Mouse (Mus musculus) heart, adult 2 months (tissue): Measurements from ENCODE around the gene Aox4. TPM values are rescaled to one million over a fixed set of nuclear protein-coding genes. Genes with fewer than 3 reads are reported as not detected.

Experiments used
- DNase-seq, 2 experiments: peaks; one replicate each; pipeline ENCODE4 v3.0.0; 2021
- H3K27ac ChIP-seq: fragments of 200-600 bp; 2 replicates; pipeline ENCODE4 v1.8.1; 2022
- H3K27me3 ChIP-seq: fragments of 200-500 bp; 2 replicates; pipeline ENCODE4 v1.6.1; 2012; ENCODE audit warnings: mild to moderate bottlenecking, low read length, inconsistent platforms, mixed read lengths; ENCODE audit not compliant: control insufficient read depth, insufficient read depth
- H3K36me3 ChIP-seq: fragments of 200-500 bp; 2 replicates; pipeline ENCODE4 v1.6.1; 2012; ENCODE audit warnings: low read length, inconsistent platforms; ENCODE audit not compliant: control insufficient read depth, insufficient read depth
- H3K4me1 ChIP-seq: fragments of 200-500 bp; 2 replicates; pipeline ENCODE4 v1.6.1; 2011; ENCODE audit warnings: low read length; ENCODE audit not compliant: control insufficient read depth, insufficient read depth
- H3K4me3 ChIP-seq: fragments of 200-600 bp; 2 replicates; pipeline ENCODE4 v1.8.1; 2022
- H3K79me2 ChIP-seq: fragments of 200-500 bp; replicated peaks from 2 replicates; pipeline ENCODE4 v1.6.1; 2012; ENCODE audit warnings: mild to moderate bottlenecking, inconsistent platforms, low read length, moderate library complexity, mixed read lengths; ENCODE audit not compliant: control insufficient read depth, insufficient read depth
- H3K9ac ChIP-seq: fragments of 200-500 bp; 2 replicates; pipeline ENCODE4 v1.6.1; 2012; ENCODE audit warnings: low read depth, mild to moderate bottlenecking, control low read depth, inconsistent platforms, low read length, mixed read lengths
- CTCF ChIP-seq: fragments of 200-600 bp; IDR thresholded peaks from 2 replicates; pipeline ENCODE4 v1.8.1; 2022; ENCODE audit warnings: antibody characterized with exemption, mild to moderate bottlenecking, moderate library complexity
- EP300 ChIP-seq: fragments of 200-500 bp; IDR thresholded peaks from 2 replicates; pipeline ENCODE4 v1.6.1; 2011; ENCODE audit warnings: low read depth, low read length, control low read depth; ENCODE audit not compliant: insufficient read depth
- POLR2A ChIP-seq: fragments of 200-500 bp; IDR thresholded peaks from 2 replicates; pipeline ENCODE4 v1.6.1; 2011; ENCODE audit warnings: mild to moderate bottlenecking, low read depth, low read length, control low read depth; ENCODE audit not compliant: insufficient read depth
- WGBS: fragments of 180-500 bp; shearing (Covaris S2); methylation state at CpG from one replicate; pipeline ENCODE4 v1.1.7; 2018; 5-methylcytosine and 5-hydroxymethylcytosine counted together
- intact Hi-C: fragments of 180-260 bp; cut with DNase I; formaldehyde crosslinking; loops from one replicate; pipeline ENCODE4 v1.15.1; 2025
- polyA plus RNA-seq: library from polyadenylated mRNA; depleted of rRNA; stranded (reverse); fragments of >200 nt; gene quantifications from 2 replicates; pipeline ENCODE4 v1.2.3, GENCODE M21; 2012
- total RNA-seq, 2 experiments: library from RNA; stranded (reverse); gene quantifications; 2 replicates each; pipeline ENCODE4 v1.2.3; 2021

The Aox4 gene
- total and polyA plus RNA-seq, 3 experiments = not detected

GRCm38 (mm10) chr1:58197023-58197422 is 13.2 kb upstream of the Aox4 start:
- Histone ChIP-seq H3K27ac (no peak overlapping the region), H3K79me2 (no peaks in the 10 kb centered on the region), H3K9ac (no peak overlapping the region), H3K36me3 (no peaks in the 10 kb centered on the region), H3K4me3 (no peak overlapping the region), H3K27me3 (no peaks in the 10 kb centered on the region), H3K4me1 (no peaks in the 10 kb centered on the region)
- 85% methylated on average over 9 of the region's 9 CpGs for WGBS
- intact Hi-C loops = no loop called here
- TF ChIP-seq EP300 (no peak), POLR2A (no peak), CTCF (no peak)
- DNase-seq = no peak

GRCm38 (mm10) chr1:58198386-58198785 is 11.8 kb upstream of the Aox4 start:
- Histone ChIP-seq H3K27me3 (no peaks in the 10 kb centered on the region), H3K36me3 (no peaks in the 10 kb centered on the region), H3K27ac (no peak overlapping the region), H3K79me2 (no peaks in the 10 kb centered on the region), H3K4me1 (no peaks in the 10 kb centered on the region), H3K4me3 (no peak overlapping the region), H3K9ac (no peak overlapping the region)
- intact Hi-C loops = no loop called here
- TF ChIP-seq EP300 = no peak
- no peak for TF ChIP-seq CTCF
- no peak for TF ChIP-seq POLR2A
- WGBS = 34% methylated on average over 4 of the region's 4 CpGs
- no peak for DNase-seq

GRCm38 (mm10) chr1:58212805-58213204 is 2.6 kb downstream of the Aox4 start:
- Histone ChIP-seq H3K79me2 (no peaks in the 10 kb centered on the region), H3K27me3 (no peaks in the 10 kb centered on the region), H3K4me3 (no peak overlapping the region), H3K9ac (no peak overlapping the region), H3K27ac (no peak overlapping the region), H3K4me1 (no peaks in the 10 kb centered on the region), H3K36me3 (no peaks in the 10 kb centered on the region)
- 82% methylated on average over 7 of the region's 7 CpGs for WGBS
- no peak for TF ChIP-seq POLR2A
- no peak for TF ChIP-seq EP300
- no peak for TF ChIP-seq CTCF
- no peak for DNase-seq
- intact Hi-C loops = no loop called here

GRCm38 (mm10) chr1:58213838-58214237 is 3.6 kb downstream of the Aox4 start:
- intact Hi-C loops = no loop called here
- H3K36me3 ChIP-seq = no peaks in the 10 kb centered on the region
- DNase-seq = no peak
- TF ChIP-seq CTCF (no peak), POLR2A (no peak), EP300 (no peak)
- 73% methylated on average over 5 of the region's 5 CpGs for WGBS
- H3K27ac ChIP-seq = no peak overlapping the region
- H3K79me2 ChIP-seq = no peaks in the 10 kb centered on the region
- H3K4me1 ChIP-seq = no peaks in the 10 kb centered on the region
- no peaks in the 10 kb centered on the region for H3K27me3 ChIP-seq
- H3K4me3 ChIP-seq = no peak overlapping the region
- no peak overlapping the region for H3K9ac ChIP-seq

- 79% methylated on average over 4 of the region's 4 CpGs for WGBS
- no peaks in the 10 kb centered on the region for H3K79me2 ChIP-seq
- TF ChIP-seq CTCF = no peak
- TF ChIP-seq EP300 = no peak
- TF ChIP-seq POLR2A = no peak
- no peaks in the 10 kb centered on the region for H3K36me3 ChIP-seq
- H3K4me3 ChIP-seq = no peak overlapping the region
- H3K27ac ChIP-seq = no peak overlapping the region
- no peaks in the 10 kb centered on the region for H3K4me1 ChIP-seq
- no peak for DNase-seq
- intact Hi-C loops = no loop called here
- H3K27me3 ChIP-seq = no peaks in the 10 kb centered on the region
- no peak overlapping the region for H3K9ac ChIP-seq
These were observed 5.2 kb downstream of the Aox4 start for GRCm38 (mm10) chr1:58215353-58215752.

- Histone ChIP-seq H3K4me3 (no peak overlapping the region), H3K9ac (no peak overlapping the region), H3K27ac (no peak overlapping the region), H3K79me2 (no peaks in the 10 kb centered on the region), H3K36me3 (no peaks in the 10 kb centered on the region), H3K27me3 (no peaks in the 10 kb centered on the region), H3K4me1 (no peaks in the 10 kb centered on the region)
- no peak for DNase-seq
- TF ChIP-seq CTCF = no peak
- no peak for TF ChIP-seq POLR2A
- TF ChIP-seq EP300 = no peak
- 87% methylated on average over 7 of the region's 7 CpGs for WGBS
- intact Hi-C loops = no loop called here
These were observed 5.8 kb downstream of the Aox4 start for GRCm38 (mm10) chr1:58215956-58216532.
